Mouse (Mus musculus): ENCODE data around the gene Stfa1.

DNA sequence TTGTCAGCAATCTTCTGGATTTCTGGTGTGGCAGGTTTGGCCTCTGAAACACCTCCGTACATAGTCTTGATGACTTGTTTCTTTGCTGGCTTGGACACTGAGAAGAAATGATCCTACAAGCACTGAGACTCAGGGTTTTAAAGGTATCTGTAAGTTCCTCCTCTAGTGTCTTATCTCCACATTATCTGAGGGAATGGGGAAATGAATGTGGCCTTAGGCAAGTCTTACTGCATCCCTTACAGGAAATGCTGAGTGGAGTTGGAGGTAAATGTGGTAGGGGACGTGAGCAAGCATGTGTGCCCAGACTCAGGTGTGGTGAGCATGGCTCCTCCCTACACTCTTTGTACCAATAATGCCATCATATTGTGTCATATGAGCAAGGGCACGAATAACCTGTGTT lies 57.5 kb downstream of the Stfa1 start, which contains the start of gene BC117090:
- TF ChIP-seq CTCF (IDR thresholded peaks at IDR 0.05; ENCODE audit: borderline replicate concordance, extremely low read depth, insufficient read depth, insufficient read length) (no peak), POLR2A (IDR thresholded peaks at IDR 0.05; ENCODE audit: borderline replicate concordance, extremely low read depth, insufficient read depth, insufficient read length, poor library complexity, severe bottlenecking) (no peak)

All from brain, embryonic 14.5 days (tissue).